ENCODE assay signal across 32 mouse cellular contexts in genomic region chr11:103789951-103790350, GRCm38 (mm10). TPM values are rescaled to one million over a fixed set of nuclear protein-coding genes. Genes with fewer than 3 reads are reported as not detected.
DNase-seq lines count a peak whose midpoint lies in the region; ATAC-seq and TF ChIP-seq lines count a peak whose summit lies in the region.
"Had no signal": no experiment of that assay in that cellular context is flagged by ENCODE, and none has a peak within 500 bp of the region (broad histone marks: within the 10 kb centered on the region; RNA-seq: fewer than 3 reads in every experiment).

No protein-coding gene starts in this region.

- no peaks in the 10 kb centered on the region for H3K9me3 ChIP-seq in midbrain, postnatal 0 days (ENCODE audit: low read length)
- H3K9me3 ChIP-seq in midbrain, embryonic 10.5 days (replicated peaks): no peaks in the 10 kb centered on the region
- H3K9me3 ChIP-seq in heart, embryonic 12.5 days (replicated peaks): no peaks in the 10 kb centered on the region
- H3K9me3 ChIP-seq: heart, embryonic 10.5 days; liver, embryonic 12.5 days; midbrain, embryonic 15.5 days had no signal

- H3K9ac ChIP-seq in midbrain, postnatal 0 days (replicated peaks; ENCODE audit: low read length, poor library complexity, severe bottlenecking): no peak overlapping the region
- no peak overlapping the region for H3K9ac ChIP-seq in heart, embryonic 12.5 days
- H3K9ac ChIP-seq: hindbrain, embryonic 14.5 days; liver, embryonic 12.5 days; liver, postnatal 0 days; midbrain, embryonic 15.5 days had no signal

- no peak overlapping the region for H3K27ac ChIP-seq in midbrain, postnatal 0 days (ENCODE audit: low read depth, low read length)
- no peak overlapping the region for H3K27ac ChIP-seq in midbrain, embryonic 10.5 days (replicated peaks)
- H3K27ac ChIP-seq in heart, embryonic 12.5 days (ENCODE audit: poor library complexity, severe bottlenecking): no peak overlapping the region
- H3K27ac ChIP-seq: heart, embryonic 10.5 days; hindbrain, embryonic 14.5 days; left cerebral cortex, adult 2 months; liver, embryonic 12.5 days; macrophage; midbrain, embryonic 15.5 days; stomach, postnatal 0 days had no signal

- 74% methylated on average over 5 of the region's 5 CpGs for WGBS in midbrain, postnatal 0 days
- WGBS in midbrain, embryonic 10.5 days: 93% methylated on average over 5 of the region's 5 CpGs
- WGBS in heart, embryonic 12.5 days: 62% methylated on average over 5 of the region's 5 CpGs

- peaks cover 3% of the 10 kb centered on the region; the same call in 1 of the 2 replicates for H3K27me3 ChIP-seq in midbrain, postnatal 0 days (ENCODE audit: insufficient read depth, low read length)
- peaks cover 37% of the 10 kb centered on the region for H3K27me3 ChIP-seq in midbrain, embryonic 10.5 days (ENCODE audit: low read depth, poor library complexity, severe bottlenecking)
- H3K27me3 ChIP-seq in heart, embryonic 12.5 days (replicated peaks): peaks cover 68% of the 10 kb centered on the region

- TF ChIP-seq CTCF in midbrain, postnatal 0 days (IDR thresholded peaks at IDR 0.05): no peak

- no peaks in the 10 kb centered on the region for H3K36me3 ChIP-seq in midbrain, postnatal 0 days (ENCODE audit: insufficient read depth, low read length)
- H3K36me3 ChIP-seq in midbrain, embryonic 10.5 days: peaks cover 11% of the 10 kb centered on the region
- H3K36me3 ChIP-seq in heart, embryonic 12.5 days: no peaks in the 10 kb centered on the region
- H3K36me3 ChIP-seq: heart, embryonic 10.5 days; liver, embryonic 12.5 days; midbrain, embryonic 15.5 days had no signal

- DNase-seq in cerebellum, postnatal 10 days: peak; percentile 51 to 64
- no peak for DNase-seq in cerebellum, adult 8-10 months
- peak; percentile 44 for DNase-seq in midbrain, postnatal 0 days (ENCODE audit: low spot score)
- DNase-seq in midbrain, embryonic 10.5 days (ENCODE audit: low spot score): no peak
- peak; percentile 83 for DNase-seq in NIH3T3 (ENCODE audit: low read depth)
- no peak for DNase-seq in heart, adult 8-10 months (ENCODE audit: low spot score)
- DNase-seq: adrenal gland, postnatal 25 days; B cell, adult 2 months; gastrocnemius, postnatal 14 days; heart, postnatal 36 days; kidney, adult 11 months; kidney, postnatal 14 days; liver, postnatal 0 days; lung, postnatal 10 days; thymus, adult 2 months; thymus, postnatal 36 days had no signal

- no peak overlapping the region for H3K4me2 ChIP-seq in midbrain, postnatal 0 days (ENCODE audit: low read depth, low read length, poor library complexity, severe bottlenecking)
- no peak overlapping the region for H3K4me2 ChIP-seq in heart, embryonic 12.5 days
- H3K4me2 ChIP-seq: hindbrain, embryonic 14.5 days; liver, embryonic 12.5 days; midbrain, embryonic 15.5 days had no signal

- no peak for ATAC-seq in midbrain, postnatal 0 days (ENCODE audit: low FRiP score)
- ATAC-seq in heart, embryonic 12.5 days (ENCODE audit: insufficient number of reproducible peaks, low FRiP score): no peak
- ATAC-seq: forebrain, embryonic 16.5 days; inflammation-experienced regulatory T-cells, adult 6 months; liver, embryonic 12.5 days; liver, postnatal 0 days; midbrain, embryonic 15.5 days had no signal

- H3K4me1 ChIP-seq in midbrain, postnatal 0 days (ENCODE audit: insufficient read depth, low read length): no peaks in the 10 kb centered on the region
- peaks cover 6% of the 10 kb centered on the region for H3K4me1 ChIP-seq in midbrain, embryonic 10.5 days
- no peaks in the 10 kb centered on the region for H3K4me1 ChIP-seq in heart, embryonic 12.5 days (replicated peaks)
- H3K4me1 ChIP-seq: heart, embryonic 10.5 days; liver, embryonic 12.5 days had no signal

- H3K4me3 ChIP-seq in midbrain, postnatal 0 days (ENCODE audit: low read depth, low read length): no peak overlapping the region
- no peak overlapping the region for H3K4me3 ChIP-seq in midbrain, embryonic 10.5 days
- no peak overlapping the region for H3K4me3 ChIP-seq in heart, embryonic 12.5 days
- H3K4me3 ChIP-seq: erythroblast, embryonic 14.5 days; heart, embryonic 10.5 days; left cerebral cortex, adult 2 months; liver, embryonic 12.5 days; midbrain, embryonic 15.5 days had no signal

RNA-seq across cellular contexts. Expression of gene Wnt3, which starts 16.0 kb away (rescaled TPM):
- total RNA-seq in midbrain, postnatal 0 days (2014; rRNA removed): 12.5 and 13.2 TPM in 2 replicates
- polyA plus RNA-seq in midbrain, postnatal 0 days (2015; fragmentation: Nextera tagmentation; extraction: Ambion mirVana): 11.6 and 11.7 TPM in 2 replicates
- 9.8 and 10.8 TPM in 2 replicates for polyA plus RNA-seq in midbrain, embryonic 10.5 days (2016; fragmentation: Nextera tagmentation; extraction: Ambion mirVana)
- 0.12 and 0.23 TPM in 2 replicates for polyA plus RNA-seq in heart, embryonic 12.5 days (2016; fragmentation: Nextera tagmentation; extraction: Ambion mirVana)
- total RNA-seq in heart, adult 8-10 months (2022): not detected
- total RNA-seq: granulocyte monocyte progenitor cell, adult 5-6 weeks; heart, postnatal 36 days; neutrophil, adult 5-6 weeks had no signal
- polyA plus RNA-seq: erythroblast, embryonic 14.5 days; heart, embryonic 16.5 days; kidney, embryonic 14.5 days; liver, postnatal 0 days; macrophage had no signal

RNA-seq across cellular contexts. Expression of gene Wnt9b, which starts 40.3 kb away (rescaled TPM):
- total RNA-seq in midbrain, postnatal 0 days (2014; rRNA removed): 2.6 and 3.2 TPM in 2 replicates
- 1.2 and 1.3 TPM in 2 replicates for polyA plus RNA-seq in midbrain, postnatal 0 days (2015; fragmentation: Nextera tagmentation; extraction: Ambion mirVana)
- 0.43 and 0.73 TPM in 2 replicates for polyA plus RNA-seq in midbrain, embryonic 10.5 days (2016; fragmentation: Nextera tagmentation; extraction: Ambion mirVana)
- 2.5 and 3.4 TPM in 2 replicates for polyA plus RNA-seq in heart, embryonic 12.5 days (2016; fragmentation: Nextera tagmentation; extraction: Ambion mirVana)
- total RNA-seq in heart, adult 8-10 months (2022): under 1 TPM; 0.57 to 0.95 (median 0.69) TPM
- total RNA-seq: CH12.LX; granulocyte monocyte progenitor cell, adult 5-6 weeks; neutrophil, adult 5-6 weeks had no signal
- polyA plus RNA-seq: erythroblast, embryonic 14.5 days; inflammation-experienced regulatory T-cells, adult 6 months; liver, embryonic 12.5 days; macrophage; stomach, postnatal 0 days had no signal

Comparison
In these comparisons a context has a peak if more than half of its experiments do, and no peak if none do; other contexts are left out.
1. DNase-seq: peak in cerebellum, postnatal 10 days (2 of 2), midbrain, postnatal 0 days (single experiment) and NIH3T3 (single experiment); none in cerebellum, adult 8-10 months (single experiment), midbrain, embryonic 10.5 days (single experiment) and heart, adult 8-10 months (single experiment).